Mouse (Mus musculus) adrenal gland, adult 18-20 months (tissue): ENCODE measurements at regions not wholly inside any gene's neighbourhood (a gene's known extent, or its start where the extent isn't known, plus 50 kb on each side); places are given as distances from the start of the nearest gene placed in this dataset.

Experiments used
- DNase-seq, 2 experiments: peaks; one replicate each; pipeline ENCODE4 v3.0.0; 2021 to 2022; ENCODE audit warnings: low spot score in 2 of 2

DNA sequence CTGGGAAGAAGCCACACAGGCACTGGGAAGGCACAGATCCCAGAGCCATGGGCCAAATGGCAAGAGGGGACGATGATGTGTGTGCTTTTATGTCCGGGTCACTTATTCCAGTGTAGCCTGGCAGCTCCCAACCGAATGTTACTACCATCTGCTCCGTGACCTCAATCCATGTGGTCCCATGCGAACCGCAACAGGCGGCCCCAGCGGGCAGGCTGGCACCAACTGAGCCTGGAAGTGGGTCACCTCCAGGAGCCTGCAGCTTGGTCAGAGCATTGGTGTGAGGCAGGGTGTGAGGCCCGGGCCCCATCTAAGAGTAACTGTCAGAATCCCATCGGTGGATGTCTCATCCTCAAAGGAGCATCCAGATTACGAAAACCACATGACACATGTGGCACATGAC lies 110.8 kb upstream of the Tbx3 start:
- DNase-seq: no peak

DNA sequence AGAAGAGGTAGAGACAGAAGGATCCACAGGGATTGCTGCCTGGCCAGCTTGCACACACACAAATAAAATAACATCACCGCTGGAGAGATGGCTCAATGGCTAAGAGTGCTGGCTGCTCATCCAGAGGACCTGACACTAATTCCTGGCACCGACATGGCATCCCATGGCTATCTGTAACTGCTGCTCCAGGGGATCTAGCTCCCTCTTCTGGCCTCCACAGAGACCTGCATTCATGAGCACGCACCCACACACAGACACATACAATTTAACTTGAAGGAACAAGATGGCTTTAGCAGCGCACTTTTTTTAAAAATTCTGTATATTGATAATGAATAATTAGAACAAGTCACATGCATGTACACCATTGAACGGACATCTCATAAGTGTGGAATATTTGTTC lies 110.1 kb upstream of the Tbx3 start:
- DNase-seq: no peak

DNA sequence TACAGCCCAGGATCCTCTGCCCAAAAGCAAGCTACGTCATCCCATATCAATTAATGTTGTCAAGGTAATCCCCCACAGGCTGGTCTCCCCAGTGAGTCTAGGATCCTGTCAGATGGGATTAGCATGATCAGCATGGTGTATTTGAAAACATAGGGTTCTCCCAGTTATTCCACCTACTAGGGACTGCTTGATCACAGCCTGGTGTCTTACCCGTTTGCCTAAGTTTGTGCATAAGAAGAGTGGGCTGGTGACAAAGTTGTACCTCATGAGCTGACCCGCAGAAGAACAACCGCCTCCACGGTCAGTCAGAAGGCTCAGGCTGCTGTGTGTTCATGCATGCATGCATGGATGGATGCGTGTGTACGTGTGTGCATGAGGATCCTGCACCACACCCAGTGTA lies 108.9 kb upstream of the Tbx3 start:
- no peak for DNase-seq

DNA sequence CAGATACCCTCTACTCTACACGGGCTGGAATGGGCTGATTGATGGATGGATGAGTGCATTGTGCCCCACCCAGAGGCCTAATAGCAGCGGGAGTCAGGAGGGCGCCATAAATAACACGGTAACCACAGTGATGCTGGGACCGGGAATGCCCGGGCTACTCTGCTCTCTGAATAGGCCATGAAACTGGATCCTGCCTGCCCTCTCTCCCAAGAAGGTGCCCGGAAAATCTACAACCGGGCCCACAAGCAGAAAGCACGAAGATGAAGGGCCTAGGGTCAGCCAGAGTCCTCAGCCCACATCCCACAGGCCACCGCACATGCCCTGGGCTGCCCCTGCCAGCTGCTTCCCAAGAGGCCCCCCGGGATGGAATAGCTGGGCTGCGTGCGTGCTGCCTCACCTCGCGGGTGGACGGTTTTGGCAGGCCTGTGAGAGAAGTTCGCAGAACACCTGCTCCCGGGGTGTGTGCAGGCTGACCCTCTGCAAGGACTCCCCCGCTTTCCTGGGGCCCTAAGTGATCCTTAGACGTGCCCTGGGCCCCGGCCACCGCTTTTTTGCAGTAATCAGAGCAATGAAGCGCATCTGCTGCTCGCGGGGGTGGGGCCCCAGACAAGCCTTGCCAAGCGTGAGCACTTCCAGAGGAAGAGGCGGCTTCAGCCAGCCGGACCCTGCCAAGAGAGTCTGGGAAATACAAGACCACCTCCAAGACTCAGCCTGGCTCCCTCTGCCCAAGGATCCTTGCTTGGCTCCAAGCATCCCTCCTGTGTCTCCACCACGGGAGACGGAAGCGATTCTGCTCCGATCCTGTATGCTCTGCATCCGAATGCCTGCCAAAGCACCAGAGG lies 106.7 kb upstream of the Tbx3 start:
- no peak for DNase-seq

DNA sequence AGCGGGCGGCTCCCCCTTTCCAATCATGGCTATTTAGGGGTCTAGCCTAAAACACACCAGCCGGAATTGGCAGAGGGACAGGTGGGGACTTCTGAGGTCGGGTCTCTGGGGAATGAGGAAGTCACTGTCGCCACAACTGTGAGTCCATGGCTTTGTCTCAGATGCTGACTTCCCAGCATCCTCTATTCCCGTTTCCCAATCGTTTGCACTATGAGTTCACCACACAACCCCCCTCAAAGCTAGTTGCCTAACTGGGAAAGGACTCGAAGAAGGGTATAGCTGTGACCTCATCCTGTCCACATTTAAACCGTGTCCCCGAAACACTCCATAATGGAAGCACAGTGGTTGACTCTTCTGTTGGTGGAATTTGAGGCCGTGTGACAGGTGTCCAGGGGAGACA lies 102.8 kb upstream of the Tbx3 start:
- no peak for DNase-seq

DNA sequence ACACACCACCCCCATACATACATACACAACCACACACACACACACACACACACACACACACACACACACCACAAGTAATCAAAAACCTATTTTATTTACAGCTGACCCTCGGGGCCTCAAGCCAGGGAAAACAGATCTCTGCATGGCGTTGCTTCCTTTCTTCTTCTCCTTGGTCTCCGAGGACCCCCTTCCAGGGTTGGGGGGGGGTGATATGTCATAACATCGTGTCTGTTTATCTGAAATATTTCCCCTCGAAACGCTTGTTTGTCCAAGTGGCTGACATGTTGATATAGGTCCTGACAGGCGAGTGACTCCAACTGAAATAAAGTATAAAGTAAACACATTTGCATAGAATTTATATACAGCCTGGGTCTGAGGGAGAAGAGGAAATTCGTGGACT lies 100.4 kb upstream of the Tbx3 start:
- DNase-seq: no peak

DNA sequence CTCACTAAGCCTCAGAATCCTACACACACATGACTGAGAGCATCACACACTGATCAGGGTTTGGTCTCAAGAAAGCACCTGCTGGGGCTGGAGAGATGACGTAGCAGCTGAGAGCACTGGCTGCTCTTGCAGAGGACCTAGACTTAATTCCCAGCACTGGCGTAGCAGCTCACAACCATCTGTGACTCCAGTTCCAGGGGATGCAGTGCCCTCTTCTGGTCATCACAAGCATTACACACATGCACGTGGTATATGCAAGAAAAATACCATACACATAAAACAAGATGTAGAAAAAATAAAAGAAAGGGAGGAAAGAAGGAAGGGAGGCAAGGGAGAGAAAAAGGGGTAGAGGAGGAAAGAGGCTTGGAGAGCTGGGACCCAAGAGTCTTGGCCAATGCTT lies 98.8 kb upstream of the Tbx3 start:
- DNase-seq: no peak

DNA sequence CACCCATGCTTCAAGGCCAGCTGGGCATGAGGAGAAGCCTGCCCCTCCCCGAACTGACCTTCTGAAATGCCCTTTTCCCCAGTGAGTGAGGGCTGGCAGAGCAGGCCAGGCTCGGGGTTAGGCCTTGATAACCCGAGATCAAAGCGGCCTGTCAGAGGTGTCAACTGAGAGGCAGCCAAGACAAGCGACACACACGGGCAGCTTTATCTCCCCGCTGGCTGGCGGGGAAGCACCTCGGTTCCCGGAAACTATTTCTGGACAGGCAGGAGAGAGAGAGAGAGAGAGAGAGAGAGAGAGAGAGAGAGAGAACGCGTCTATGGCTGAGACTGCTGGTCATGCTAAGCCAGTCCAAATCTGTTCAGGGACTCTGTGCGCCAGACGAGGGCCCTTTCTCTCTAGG lies 95.3 kb upstream of the Tbx3 start:
- peak; percentile 51 to 58 for DNase-seq

DNA sequence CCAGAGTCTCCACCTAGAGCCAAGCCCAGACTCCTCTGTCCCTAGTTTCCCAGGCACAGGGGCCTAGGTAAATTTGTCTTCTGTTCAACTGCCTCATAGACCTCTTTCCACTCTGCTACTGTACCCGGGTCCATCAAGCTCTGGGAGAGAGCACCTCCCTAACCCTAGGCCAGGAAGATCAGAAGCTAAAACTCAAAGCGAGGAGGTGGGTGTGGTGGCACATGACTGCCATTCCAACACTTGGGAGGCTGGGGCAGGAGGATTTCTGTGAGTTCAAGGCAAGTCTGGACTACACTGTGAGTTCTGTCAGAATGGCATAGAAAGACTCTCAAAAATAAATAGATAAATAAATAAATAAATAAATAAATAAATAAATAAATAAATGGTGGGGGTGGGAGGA lies 91.2 kb upstream of the Tbx3 start:
- DNase-seq: no peak

DNA sequence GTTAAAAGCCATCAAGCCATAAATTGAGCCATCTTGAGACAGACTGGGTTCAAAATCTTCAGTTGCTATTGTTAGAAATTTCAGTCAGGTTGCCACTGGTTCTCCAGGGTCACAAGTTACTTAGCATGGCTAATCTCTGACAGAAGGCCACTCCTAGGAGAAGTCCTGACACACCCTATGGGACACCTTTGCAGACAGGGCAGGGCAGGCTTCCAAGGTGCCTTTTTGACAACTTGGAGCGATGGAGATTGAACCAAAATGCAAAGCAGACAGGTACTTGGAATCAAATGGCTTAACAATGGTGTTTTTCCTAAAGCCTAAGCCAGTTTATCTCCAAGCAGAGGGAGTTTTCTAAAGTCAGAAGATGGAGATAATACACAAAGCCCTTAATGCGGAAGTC lies 90.7 kb upstream of the Tbx3 start:
- no peak for DNase-seq

DNA sequence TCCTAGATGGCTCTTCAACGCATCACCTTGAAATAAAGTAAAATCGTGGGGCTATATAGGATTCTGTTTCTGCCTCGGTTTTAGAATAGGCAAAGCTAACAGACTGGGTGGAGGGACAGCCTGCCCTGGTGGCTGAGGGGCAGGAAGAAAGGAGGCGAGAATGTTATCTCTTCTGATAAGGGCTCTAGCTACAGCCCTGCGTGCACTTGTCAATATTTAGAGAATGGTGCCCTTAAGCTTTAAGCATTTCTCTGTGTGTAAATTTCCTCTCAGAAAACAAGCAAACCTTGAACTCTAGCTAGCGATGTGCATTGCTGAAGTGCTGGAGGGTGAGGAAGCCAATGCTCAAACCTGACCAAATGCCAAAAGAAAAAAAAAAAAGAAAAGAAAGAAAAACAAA lies 90.1 kb upstream of the Tbx3 start:
- DNase-seq: no peak

DNA sequence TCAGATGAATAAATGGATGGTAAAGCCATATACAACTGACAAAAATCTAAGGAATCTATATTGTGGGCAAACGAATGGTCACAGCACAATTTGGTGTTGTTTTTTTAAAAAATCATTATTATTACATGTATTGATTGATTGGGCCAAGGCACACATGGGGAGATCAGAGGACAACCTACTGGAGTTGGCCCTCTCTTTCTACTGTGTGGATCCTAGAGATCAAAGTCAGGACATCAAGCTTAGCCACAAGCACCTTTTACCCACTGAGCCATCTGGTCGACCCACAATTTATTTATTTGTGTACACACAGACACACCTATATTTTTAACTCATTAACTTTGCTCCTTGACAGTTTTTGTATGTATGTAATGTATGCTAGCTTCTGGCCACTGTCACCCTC lies 89.7 kb upstream of the Tbx3 start:
- no peak for DNase-seq

DNA sequence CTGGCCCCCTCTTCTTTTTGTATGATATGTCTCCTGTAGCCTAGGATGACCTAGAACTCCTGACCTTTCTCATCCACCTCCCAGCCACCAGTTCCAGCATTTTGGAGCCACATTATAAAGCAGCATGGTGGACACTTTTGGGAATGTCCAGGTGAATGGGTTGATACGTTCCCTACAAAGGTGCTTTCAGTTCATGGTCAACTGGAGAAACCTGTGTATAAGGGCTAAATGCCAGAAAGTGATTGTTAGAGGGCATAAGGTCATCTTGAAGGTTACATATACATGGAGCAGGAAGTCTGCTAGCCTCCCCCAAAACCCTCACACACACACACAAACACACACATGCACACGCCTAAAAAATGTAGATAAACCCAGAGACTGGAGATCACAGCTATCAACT lies 86.1 kb upstream of the Tbx3 start:
- no peak for DNase-seq

DNA sequence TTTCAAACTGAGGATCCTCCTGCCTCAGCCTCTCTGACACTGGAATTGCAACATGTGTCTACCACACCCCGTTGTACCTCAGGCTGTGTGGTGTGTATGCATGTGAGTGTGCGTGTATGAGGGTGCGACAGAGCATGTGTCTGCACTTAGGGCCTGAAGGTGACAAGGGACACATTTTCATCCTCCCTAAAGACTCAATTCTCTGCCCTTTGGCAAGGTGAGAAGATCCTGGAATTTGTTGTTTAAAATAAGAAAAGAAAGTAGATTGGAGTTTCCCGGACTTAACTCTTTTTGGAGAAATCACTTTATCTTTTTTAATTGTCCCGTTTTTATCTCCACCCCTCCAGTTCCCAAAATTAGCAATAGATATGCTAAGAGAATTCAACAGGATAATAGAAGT lies 85.6 kb upstream of the Tbx3 start:
- DNase-seq: no peak

DNA sequence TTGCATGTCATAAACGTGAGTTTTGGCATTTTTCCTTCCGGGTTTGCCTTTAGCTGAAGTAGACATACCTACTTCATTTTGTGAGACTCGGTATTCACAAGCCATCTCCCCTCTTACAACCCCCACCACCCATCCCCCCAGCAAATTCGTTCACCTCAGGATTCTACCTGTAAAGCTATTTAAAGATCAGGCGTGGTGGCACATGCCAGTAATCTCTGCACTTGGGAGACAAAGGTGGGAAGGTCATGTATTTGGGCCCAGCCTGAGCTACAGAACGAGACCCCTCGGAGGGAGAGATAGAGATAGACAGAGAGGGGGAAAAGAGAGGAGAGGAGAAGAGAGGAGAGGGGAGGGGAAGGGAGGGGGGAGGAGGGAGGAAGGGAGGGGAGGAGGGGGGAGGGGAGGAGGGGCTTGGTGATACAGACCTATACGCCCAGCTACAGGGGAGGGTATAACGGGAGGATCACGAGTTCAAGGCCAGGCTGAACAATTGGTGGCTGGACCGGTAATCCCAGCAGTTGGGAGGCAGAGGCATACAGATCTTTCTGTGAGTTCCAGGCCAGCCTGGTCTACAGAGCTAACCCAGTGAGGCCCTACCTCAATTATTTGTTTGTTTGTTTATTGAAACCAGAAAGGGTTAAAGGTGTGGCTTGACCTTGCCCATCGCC lies 83.9 kb upstream of the Tbx3 start:
- DNase-seq: no peak

DNA sequence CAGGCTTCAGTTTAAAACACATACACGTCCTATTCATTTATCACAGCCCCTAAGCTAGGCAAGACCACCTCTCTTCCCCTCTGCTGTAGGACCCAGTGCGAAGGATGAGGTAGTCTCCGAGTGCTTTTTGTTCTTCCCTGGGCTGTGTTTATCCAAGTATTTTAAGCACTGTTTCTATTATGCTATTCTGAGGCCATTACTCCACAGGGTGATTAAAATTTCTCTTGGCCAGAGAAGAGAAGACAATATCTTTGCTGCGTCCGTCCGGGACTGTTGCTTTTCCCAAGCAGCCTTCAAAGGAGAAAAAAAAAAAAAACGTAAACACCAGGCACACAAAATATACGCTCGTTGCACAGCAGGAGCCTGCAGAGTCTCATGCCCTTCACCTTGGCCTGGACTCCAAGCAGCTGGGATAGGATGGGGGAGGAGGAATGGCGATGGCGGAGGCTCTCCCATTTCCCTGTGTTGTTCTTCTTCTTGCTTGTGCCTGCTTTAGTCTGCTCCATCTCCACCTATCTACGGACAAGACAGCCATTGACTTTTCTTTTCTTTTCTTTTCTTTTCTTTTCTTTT lies 83.1 kb upstream of the Tbx3 start:
- no peak for DNase-seq

DNA sequence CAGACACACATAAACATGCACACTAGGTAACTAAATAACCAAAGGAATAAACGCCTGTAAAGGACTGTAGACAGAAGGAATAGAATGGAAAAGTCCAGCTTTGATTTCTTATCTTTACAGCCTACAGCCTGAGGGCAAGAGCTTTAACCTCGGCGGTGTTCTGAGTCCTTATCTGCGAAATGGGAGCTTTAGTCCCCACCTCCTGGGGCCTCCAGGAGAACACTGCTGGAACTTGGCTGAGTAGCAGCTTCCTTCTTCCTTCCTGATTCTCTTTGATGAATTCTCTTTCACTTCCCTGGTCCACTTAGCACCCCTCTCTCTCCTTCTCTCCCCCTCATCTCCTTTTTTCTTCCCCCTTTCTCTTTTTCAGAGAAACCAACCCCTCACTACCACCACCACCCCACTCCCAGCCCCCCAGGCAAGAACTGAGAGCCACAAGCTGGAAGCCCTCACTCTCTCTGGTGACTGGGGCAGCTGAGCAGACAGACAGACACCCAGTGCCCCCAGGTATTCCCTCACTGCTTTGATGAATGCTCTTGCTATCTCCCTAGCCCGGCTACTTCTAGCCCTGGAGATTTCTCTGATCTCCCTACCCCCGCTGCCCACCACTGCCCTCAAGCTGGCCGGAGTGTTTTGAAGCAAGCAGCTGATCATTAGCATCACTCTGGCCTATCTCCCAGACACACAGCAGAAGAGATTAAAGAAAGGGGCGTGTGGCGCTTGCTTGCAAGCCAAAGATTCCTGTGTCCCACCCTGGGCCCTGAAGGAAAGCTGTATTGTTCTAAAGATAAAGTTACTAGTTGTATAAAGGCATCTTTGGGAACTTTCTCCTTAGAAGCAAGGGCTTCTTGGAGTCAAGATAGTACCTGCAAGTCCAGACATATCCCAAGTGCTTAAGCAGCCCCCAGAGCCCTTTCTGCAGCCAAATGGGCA lies 81.9 kb upstream of the Tbx3 start:
- no peak for DNase-seq

DNA sequence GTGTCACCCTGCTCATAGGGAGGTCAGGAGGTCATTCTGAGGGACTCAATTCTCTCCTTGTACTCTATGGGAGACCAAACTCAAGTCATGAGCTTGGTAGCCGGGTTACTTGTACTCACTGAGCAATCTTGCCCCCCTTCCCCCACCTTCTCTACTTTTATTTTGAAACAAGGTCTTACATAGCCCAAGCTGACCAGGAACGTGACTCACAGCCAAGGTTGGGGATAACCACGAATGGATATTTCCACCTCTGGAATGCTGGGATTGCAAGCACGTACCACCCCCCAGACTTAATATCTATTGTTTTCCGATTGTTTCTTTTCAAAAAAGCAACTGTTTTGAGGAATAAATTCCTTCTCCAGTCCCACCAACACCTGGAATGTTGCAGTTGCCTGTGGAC lies 79.2 kb upstream of the Tbx3 start:
- no peak for DNase-seq

DNA sequence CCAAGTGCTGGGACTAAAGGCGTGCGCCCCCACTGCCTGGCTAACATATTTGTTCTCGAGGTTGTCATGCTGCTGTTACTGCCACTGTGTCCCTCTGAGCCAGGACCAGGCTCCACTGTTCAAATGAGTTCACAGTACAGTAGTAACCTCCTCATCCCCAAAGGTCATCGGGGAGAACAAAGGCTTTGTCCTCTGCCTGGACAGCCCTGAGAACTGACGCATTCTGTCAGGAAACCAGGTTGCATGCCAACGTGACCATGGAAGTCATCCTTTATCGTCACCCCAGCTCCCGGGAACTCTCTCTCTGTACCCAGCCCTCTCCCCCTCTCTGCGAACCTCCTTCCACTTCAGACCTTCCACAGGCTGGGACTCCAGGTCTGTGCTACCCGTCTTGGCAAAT lies 77.6 kb upstream of the Tbx3 start:
- DNase-seq: no peak

DNA sequence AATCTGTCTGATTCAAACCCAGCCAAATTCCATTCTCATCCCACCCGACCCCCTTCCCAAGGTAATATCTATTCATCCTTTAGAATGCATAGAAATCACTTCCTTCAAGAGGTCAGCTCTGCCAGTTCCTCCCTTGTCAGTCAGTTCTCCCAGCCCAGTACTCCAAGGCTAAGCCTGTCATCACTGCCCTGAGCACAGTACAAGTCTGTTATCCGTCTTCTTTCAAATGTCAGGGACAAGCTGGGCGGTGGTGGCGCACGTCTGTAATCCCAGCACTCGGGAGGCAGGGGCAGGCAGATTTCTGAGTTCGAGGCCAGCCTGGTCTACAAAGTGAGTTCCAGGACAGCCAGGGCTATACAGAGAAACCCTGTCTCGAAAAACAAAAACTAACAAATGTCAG lies 75.9 kb upstream of the Tbx3 start:
- DNase-seq: no peak

DNA sequence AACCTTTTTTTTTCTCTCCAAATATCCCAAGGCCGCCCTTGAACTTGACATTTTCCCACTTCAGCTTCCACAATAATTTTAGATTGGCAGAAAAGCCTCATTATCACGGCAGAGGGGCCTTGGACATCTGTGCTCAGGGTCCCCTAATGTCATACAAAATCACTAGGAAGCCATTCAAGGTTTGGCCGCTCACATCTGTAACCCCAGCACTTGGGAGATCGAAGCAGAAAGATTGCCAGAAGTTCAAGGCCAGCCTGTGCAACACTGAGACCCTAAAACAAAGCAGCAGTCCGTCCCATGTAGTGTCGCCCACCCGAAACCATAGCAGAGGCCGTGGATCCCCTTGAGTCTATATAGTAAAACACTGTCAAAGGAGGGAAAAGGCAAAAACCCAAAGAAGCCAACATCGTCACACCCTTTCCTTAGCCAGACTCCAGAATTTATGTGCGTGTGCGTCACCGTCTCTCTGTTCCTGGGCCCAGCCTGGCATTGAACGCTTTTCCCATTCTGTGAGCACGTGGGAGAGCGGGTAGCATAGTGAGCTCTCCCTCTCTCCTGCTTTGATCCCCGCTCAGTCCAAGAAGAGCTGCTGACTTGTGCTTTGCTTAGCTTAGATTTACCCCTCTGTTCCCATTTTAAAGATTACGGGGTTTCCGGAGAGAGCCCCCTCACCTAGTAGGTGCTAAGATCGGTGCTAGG lies 74.0 kb upstream of the Tbx3 start:
- peak; percentile 47 to 56 for DNase-seq
